Mouse (Mus musculus) E14TG2a.4 (cell line): ENCODE results near the gene Anln.

ENCODE experiments used
- CTCF ChIP-seq: conservative IDR thresholded peaks from 2 replicates; pipeline ENCODE4 v1.5.1; 2014; ENCODE audit warnings: low read length
- NANOG ChIP-seq: IDR thresholded peaks from 2 replicates; pipeline ENCODE4 v1.6.1; 2014; ENCODE audit warnings: borderline replicate concordance, low read length, mixed read lengths
- POU5F1 ChIP-seq: IDR thresholded peaks from 2 replicates; pipeline ENCODE4 v1.6.1; 2014; ENCODE audit warnings: low read length, borderline replicate concordance

- TF ChIP-seq CTCF (no peak), NANOG (no peak), POU5F1 (no peak)
Observed at GRCm38 (mm10) chr9:22376086-22376485, 12.9 kb downstream of the Anln start.
